Mouse (Mus musculus): ENCODE measurements around the gene Wdr48.

Gene Wdr48

DNA sequence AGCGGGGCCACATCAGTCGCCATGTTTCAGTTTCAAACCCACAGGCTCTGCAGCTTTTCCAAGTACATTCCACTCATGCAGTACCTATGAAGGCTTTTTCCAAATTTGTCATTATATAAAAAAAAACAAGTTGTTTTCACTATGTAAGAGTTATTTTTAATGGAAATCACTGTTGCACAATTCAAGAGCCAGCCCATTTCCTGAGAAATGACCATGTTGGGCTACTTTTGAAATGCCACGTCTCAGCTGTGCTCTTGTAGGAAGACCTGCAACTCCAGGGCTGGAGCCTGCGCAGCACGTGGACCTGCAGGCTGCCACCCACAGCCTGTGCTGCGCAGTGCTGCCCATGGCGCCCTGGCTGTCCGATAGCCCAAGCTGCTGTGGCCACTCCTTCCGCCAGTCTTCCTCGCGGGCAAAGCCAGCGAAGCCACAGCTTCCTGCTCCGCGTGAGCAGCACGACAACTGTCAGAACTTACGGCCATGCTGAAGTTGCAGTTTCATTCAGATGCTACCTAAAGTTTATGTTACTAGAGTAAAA, 30.5 kb downstream of the Wdr48 start:
- DNase-seq (ENCODE audit: low spot score in 2 of 2) = no peak

DNA sequence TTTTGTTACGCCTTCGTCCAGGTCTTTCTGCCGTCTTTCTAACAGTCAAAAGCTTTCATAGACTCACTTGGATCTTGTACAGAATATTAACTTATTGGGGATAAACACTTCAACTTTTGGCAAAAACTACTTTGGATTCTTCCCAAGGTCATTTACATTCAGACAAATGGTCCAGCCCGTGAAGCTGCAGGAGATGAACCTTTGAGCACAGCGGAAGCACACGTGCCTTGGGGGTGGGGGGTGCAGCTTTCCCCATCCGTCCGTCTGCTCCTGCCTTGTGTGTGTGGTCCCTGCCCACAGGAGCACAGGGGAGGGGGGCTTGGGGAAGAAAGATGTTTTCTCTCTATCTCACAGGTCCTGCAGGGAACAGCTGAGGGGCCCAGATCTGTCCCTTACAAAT, 31.1 kb downstream of the Wdr48 start:
- no peak for DNase-seq (ENCODE audit: low spot score in 2 of 2)

DNA sequence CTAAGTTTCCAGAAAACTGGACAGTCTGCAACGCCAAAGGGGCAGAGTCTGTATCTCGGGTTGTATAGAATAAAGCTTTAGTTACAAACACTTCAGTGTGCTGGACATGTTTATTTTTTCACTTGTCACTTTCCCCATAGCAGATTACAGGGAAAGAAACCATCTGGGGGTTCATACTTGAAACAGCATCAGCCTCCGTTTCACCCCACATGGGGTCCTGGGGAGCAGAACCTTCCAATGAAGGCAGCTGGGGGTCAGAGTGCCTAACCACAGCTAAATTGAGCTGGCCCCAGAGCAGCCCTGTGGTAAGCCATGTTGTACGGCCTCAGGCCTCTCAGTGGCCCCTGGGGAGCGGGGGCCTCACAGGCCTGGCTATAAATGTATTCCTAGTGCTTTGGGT, 31.8 kb downstream of the Wdr48 start:
- no peak for DNase-seq (ENCODE audit: low spot score in 2 of 2)

DNA sequence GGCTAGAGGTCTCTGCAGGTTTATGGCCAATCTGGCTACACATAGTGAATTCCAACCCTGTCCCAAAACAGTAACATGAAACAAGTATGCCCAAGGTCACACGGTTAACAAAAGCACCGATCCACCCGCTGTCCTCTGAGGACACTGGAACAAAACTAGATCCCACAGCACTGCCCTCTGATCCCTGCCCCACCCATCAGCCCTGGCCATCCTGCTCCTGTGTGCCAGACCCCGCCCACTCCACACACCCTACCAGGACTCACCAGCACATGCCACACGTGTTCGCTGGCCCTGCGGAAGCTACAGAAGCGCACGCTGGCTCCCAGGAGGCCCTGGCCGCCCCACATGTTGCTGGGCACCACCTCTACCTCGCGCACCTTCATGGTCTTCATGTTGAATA, 37.7 kb downstream of the Wdr48 start:
- no peak for DNase-seq (ENCODE audit: low spot score in 2 of 2)

DNA sequence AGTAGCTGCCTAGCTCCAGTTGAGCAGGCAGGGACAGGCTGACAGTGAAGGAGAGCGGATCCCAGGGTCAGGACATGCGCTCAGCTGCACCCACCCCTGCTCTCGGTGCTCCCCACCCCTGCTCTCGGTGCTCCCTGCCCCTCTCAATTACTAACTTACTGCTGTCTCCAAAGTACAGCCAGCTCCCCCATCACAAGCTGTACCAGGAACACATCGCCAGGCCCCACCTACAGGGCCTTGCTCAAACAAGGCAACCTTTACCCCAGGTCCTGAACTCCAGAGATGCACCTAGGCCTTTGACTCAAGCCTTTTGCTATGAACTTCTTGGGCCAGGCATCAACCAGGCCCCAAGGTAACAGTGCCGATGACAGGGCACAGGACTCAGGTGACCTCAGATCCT, 39.0 kb downstream of the Wdr48 start:
- no peak for DNase-seq (ENCODE audit: low spot score in 2 of 2)

DNA sequence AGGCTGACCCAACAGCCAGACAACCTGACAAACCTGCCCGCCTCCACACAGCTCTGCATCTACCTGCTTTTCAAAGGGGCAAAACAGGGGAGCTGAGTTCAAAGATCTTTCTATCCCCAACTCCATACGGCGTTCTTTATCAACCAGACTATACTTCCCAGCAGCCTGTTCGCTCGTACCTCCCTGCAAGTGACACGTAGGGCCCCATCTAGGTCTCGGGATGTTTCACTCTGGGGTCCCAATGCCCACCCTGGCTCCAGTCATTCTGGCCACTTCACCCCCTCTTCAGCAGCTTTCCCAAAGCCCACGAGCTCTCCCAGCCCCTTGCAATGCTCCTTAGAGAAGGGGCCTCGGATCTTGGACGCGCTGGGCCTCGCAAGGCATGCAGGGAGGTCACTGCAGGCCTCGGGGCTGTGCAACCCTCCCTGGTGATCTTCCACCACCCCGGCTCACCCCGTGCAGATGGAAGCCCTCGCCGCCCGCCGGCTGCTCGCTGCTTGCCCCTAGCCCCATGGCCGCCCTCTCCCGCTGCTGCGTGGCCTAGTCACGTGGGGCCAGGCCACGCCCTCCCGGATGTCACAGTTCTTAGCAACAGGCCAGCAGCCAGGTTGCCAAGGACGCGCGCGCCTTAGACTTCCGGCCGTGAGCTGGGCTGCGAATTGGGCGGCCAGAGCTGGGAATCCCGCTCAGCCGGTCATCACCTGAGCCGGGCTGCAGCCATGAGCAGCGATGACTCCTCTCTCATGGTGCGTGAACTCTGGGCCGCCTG, 42.5 kb downstream of the Wdr48 start, which contains the start of the genes Gorasp1 and Ttc21a:
Gorasp1 (minus strand) TSS at position 561 of the 769 bp plus-strand sequence.
Ttc21a (plus strand) TSS at position 602 of the 769 bp plus-strand sequence.
- DNase-seq (ENCODE audit: low spot score in 2 of 2) = peak; percentile 84 to 92

DNA sequence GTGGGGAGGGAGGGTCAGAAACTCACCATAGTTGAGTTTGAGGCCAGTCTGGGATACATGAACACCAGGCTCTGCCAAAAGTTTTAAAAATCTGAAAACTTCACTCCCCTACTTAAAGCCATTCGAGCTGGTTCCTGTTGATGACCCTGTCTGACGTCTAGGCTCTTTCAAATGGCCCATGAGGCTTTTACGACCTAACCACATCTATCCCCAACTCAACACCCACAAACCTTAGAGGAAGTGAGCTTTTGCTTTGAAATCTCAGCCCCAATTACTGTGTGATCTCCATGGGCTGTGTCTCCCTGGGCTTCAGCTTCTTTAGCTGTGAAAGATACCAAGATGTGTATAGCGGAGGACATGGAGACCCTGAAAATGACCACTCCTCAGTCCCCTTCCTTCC, 43.8 kb downstream of the Wdr48 start:
- DNase-seq (ENCODE audit: low spot score in 2 of 2) = no peak

DNA sequence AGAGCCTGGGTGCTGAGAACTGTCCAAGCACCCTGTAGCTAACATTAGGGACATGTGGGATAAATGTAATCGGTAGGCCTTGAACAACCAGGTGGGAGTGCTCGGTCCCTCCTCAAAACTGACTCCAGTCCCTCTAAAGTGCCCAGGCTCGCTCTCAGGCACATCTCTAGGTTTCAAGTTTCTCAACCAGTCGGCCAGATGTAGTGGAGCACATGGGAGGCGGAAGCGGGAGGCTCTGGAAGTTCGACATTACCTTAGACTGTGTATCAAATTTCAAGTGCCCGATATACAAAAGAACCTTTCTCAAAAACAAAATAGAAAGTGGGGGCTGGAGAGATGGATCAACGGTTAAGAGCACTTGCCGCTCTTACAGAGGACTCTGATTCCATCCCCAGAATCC, 45.0 kb downstream of the Wdr48 start:
- DNase-seq (ENCODE audit: low spot score in 2 of 2) = no peak

DNA sequence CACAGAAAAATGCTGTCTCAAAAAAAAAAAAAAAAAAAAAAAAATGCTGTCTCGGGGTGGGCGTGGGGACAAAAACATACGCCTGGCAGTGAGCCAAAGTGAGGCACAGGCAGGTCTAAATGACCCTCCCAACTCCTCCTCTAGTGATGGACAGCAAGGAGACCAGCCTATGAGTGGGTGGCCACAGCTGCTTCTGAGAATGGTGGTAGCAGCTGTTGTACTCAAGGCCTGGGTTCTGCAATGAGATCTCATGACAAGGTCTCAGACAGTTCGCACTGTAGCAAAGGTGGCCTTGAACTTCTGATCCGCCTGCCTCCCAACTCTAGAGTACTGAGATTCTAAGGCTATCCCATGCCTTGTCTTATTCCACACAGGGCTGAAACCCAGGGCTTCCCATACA, 46.7 kb downstream of the Wdr48 start:
- no peak for DNase-seq (ENCODE audit: low spot score in 2 of 2)

DNA sequence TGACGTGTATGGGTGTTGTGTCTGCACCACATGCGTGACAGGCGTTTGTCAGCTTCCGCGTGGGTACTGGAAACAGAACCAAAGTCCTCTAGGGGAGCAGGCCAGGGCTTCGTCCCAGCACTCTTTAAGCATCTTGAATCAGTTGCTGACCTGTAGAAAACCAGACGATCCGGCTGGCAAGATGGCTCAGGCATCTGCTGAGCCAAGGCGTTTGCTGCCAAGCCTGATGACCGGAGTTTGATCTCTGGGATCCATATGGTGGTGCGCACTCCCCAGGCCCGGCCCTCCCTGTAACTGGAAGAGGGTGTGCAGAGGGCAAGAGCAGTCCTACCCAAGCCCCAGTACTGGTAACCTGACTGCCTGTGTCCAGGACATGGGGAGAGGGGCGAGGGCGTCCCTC, 47.2 kb downstream of the Wdr48 start:
- no peak for DNase-seq (ENCODE audit: low spot score in 2 of 2)

DNA sequence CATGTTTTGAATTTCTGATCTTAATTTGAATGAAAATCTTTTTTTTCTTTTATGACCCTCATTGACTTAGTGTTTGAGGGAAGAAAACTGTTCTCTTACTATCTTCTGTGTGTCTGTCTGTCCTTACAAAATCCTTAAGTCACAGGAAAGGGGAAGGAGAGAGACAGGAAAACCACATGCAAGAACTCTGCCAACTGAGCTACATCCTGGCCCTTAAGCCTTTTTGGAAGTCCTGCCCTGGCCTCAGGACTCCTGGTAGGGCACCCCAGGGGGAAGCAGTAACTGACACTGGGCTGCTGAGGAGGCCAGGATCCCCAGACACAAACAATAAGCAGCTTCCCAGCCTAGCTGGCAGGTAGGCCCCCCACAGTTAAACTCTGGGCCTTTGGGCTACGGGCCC, 48.6 kb downstream of the Wdr48 start:
- DNase-seq (ENCODE audit: low spot score in 2 of 2) = no peak

DNA sequence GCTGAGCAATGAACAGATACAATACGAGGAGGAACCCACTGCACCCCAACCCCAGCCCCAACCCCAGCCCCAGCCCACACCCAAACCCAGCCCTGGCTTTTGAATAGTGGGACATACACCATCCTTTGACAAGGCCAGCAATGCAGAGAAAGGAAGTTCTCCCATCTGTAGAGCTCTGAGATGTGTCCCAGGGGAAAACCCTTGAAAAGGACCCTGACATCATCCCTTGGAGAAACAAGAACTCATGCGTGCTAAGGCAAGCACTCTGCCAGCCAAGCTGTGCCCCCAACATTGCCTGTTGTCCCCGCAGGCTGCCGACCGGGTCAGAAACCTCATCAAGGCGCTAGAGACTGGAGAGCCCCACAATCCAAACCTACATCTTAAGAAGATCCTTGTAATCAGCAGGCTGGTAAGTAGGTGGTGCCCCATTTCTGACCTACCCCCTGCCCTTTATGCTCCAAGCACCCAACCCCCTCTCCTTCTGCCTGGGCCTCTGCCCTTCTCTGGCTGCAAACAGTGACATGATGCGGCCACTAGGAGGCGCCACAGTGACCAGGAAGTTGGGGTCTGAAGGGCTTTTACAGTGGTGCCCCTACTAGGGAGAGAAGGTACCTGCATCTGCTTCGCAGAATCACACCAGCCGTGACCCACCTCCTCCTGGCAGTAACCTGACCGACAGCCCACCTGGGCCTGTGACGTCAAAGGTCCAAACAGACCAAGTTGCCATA, 50.7 kb downstream of the Wdr48 start:
- DNase-seq (ENCODE audit: low spot score in 2 of 2) = peak; percentile 32 to 75

DNA sequence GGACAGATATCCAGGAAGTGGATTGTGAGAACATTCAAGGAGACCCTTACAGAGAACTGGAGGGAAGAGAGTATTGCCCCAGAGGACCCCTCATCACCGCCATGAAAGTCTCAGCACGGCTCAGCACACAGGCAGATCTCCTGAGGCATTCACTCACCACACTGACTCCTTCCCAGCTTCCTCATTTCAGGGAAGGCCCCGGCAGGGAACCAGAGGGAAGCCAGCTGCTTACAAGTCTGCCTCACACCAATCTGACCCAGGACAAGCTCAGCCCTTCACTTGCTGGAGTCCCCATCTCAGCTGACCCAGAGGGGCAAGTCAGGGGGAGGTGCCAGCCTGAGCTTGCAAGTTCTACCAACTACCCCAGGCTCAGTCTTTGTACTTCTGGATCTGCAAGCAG, 54.1 kb downstream of the Wdr48 start:
- DNase-seq (ENCODE audit: low spot score in 2 of 2) = no peak

DNA sequence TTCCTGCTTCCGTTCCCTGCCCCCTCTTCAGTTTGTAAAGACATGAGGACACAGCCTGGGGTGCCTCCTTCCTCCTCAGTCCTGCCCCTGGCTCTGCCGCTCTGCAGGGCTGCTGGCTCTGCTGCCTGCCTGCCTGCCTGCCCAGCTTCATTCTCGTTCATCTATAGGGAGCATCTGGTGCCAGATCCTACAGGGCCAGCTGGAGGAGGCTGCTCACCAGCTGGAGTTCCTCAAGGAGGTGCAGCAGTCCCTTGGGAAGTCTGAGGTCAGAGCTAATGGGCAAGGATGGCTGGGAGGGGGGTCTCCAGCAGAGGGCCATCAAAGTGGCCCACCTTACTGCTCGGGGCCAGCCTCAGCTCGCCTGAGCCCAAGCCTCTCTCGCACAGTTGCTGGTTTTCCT, 55.8 kb downstream of the Wdr48 start:
- DNase-seq (ENCODE audit: low spot score in 2 of 2) = no peak

DNA sequence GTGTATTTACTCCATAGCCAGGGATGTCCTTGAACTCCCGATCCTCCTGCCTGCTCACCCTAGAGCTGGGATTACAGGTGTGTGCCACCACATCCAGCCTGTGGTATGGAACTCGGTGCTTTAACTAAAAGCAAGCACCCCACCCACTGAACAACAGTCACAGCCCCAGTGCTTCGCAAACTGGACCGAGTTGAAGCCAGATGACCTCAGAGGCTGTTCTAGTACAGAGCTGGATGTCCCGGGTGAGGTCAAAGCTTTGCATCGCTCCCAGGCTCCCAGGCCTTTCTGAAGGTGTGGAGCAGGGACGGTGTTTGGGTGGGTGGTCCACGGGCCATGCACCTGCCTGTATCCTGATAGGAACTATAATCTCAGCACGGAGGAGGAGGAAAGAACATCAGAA, 56.7 kb downstream of the Wdr48 start:
- no peak for DNase-seq (ENCODE audit: low spot score in 2 of 2)

DNA sequence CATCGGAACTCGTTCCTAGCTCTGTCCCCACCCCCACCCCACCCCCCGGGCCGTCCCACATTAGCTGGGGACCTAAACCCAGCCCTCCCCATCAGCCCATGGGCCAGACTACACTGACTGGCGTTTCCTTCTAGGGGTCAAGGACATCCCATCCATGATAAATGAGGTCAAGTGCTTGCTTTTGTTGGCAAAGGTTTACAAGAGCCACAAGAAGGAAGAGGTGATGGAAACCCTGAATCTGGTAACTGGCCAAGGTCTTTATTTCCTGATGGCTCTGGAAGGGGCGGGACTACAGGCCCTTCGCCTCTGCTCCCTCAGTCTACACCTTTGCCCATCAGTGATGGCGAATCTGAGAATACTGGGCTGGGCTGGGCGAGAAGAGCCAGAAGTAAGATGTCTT, 64.2 kb downstream of the Wdr48 start:
- no peak for DNase-seq (ENCODE audit: low spot score in 2 of 2)

DNA sequence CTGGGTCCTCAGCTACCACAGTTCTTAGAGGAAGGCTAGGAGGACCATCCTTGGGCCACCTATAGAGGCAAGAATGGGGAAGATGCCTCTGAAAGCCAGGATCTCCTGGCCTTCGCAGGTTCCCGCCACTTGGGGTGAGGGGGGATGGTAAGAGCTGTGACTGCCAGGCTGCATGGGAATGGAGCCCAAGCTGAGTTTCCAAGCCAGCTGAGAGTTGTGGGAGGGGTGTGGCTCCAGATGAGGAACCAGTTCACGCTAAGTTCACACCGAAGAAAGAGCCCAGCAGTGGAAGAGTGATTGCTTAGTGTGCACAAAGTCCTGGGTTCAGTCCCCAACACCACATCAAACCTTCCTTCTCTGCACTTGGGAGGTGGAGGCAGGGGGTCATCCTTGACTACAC, 67.5 kb downstream of the Wdr48 start:
- no peak for DNase-seq (ENCODE audit: low spot score in 2 of 2)

DNA sequence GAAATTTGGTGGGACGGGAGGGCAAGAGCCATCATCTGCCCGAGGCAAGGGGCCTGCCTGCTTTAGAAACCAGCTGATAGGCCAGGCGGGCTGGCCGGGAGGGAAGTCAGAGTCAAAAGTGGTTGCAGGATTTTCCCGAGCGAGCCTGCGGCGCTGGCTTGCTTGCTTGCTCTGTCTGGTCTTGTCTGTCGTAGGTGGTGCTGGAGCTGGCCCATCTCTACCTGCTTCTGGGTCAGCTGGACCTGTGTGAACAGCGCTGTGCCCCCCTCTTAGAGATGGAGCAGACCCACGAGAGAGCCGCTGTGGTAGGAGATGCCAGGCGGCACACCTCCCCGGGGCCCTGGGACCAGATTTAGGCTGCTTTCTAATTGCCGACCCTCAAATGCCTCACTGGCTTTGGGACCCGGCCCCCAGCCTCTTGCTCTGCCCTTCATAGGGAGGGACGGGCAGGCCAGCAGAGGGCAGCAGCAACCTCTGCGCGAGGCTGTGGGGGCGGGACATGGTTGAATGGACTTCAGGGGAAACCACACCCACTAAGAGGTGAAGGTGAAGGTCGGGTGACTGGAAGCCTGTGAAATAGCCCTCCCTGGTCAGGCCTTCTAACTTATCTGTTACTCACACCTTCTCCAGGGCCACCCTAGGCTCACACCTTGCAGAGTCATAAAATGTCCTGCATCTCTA, 68.4 kb downstream of the Wdr48 start:
- peak; percentile 59 to 81 for DNase-seq (ENCODE audit: low spot score in 2 of 2)

DNA sequence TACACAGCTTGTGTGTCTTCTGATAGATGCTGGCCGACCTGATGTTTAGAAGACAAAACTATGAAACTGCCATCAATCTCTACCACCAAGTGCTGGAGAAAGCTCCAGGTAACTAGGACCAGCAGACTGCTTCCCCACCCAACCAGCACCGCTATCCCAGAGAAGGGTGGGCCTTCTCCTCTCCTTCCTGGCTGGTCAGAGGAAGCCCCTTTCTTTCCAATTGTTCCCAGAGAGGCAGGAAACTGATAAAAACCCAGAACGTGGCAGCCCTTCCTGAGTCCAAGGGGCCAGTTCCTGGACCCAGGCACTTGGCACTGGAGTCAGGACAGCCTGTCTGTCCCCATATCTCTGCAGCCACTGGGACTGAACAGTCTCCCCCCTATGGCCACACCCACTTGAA, 69.5 kb downstream of the Wdr48 start:
- no peak for DNase-seq (ENCODE audit: low spot score in 2 of 2)

DNA sequence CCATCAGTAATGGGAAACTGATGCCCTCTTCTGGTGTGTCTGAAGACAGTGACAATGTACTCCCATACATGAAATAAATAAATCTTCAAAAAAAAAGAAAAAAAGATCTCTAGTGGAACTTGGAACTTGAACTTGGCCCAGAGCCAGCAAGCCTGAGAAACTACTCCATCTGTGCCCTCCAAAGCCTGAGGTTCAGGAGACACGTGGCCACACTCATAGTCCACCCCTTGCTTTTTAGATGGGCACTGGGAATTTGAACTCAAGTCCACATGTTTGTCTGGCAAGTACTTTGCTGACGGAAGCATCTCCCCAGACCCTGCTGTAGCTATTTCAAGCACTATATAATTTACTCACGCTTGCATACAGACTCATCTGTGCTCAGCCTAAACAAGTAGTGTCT, 70.5 kb downstream of the Wdr48 start:
- DNase-seq (ENCODE audit: low spot score in 2 of 2) = no peak

DNA sequence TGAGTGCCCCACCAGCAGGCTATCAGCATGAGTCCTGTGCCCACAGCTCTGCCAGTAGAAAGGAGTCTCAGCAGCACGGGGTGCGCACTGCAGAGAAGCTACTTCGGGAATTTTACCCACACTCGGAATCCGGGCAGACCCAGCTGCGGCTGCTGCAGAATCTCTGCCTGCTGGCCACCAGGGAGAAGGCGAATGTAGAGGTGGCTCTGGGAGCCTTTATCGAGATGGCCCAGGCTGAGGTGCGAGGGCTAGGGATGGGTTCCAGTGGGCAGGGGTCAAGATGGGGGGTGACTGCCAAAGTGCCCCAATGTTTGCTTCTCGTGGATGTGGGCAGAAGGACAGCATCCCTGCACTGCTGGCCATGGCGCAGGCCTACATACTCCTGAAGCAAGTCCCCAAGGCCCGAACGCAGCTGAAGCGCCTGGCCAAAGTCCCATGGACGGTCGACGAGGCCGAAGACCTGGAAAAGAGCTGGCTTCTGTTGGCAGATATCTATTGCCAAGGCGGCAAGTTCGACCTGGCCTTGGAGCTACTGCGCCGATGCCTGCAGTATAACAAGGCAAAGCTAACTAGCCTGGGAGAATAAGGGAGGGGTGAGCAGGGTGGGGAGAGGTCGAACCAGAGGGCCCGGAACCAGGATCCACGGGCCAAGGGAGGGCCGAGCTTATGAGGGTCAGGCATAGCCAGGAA, 71.7 kb downstream of the Wdr48 start:
- no peak for DNase-seq (ENCODE audit: low spot score in 2 of 2)

DNA sequence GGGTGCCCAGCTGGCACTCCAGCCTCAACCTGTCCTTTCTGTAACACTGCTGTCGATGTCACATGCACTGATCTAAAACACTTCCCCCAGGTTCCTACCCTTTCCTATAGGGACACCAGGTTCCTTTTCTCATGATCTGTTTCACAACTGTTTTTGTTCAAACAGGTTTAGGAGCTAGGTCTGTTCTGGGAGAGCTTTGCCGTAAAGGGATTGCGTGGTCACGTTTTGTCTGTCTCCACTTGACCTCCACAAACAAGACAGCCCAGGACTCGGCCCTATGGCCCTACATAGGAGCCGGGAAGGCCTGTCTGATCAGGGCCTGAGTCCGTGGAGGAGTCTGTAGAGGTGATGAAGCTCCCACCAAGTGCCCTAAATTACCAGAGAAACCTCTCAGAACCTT, 75.1 kb downstream of the Wdr48 start:
- DNase-seq (ENCODE audit: low spot score in 2 of 2) = no peak
